Mouse (Mus musculus) frontal cortex, postnatal 36 days (tissue): ENCODE measurements around the gene Ciz1.
A peak's percentile ranks its signal among the peaks of the same experiment; 100 is the strongest.

Experiments
- DNase-seq, 2 experiments: peaks; one replicate each; pipeline ENCODE4 v3.0.0; 2022; ENCODE audit warnings: low spot score in 2 of 2

Ciz1 gene

DNA sequence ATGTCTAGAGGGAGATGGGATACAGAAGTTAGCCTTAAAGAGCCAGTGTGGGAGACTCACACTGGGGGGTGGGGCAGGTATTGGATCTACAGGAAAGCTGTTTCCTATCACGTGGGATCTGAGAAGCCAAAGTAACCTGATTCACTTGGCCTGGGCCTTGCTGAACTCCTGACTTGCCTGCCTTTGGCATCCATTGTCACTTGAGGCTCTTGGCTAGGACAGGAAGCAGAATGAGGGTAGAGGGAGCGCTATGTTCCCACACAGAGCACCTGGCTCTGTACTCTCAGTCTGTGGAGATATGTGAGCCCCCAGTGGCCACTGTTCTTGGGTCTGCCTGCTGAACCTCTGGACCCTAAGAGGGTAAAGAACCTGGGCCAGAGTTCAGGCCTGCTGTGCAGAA is 64.4 kb downstream of the Ciz1 start:
- no peak for DNase-seq

DNA sequence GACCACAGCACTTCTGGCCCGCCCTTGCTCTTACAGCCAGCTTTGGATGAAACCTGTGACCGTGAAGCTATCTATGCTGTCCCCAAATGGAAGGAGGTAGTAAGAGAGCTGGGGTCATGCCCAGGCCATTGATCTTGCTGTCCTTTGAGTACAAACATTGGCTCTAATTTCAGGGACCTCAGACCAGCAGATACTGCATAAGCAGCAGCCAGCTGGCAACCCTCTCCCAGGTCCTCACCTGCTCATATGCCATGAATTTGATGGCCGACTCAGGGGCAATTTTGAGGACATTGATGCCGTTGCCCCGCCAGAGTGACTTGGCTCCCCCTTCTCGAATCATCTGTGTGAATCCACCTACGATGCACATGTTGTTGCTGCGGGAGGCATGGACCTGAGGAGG is 65.4 kb downstream of the Ciz1 start:
- DNase-seq: no peak

DNA sequence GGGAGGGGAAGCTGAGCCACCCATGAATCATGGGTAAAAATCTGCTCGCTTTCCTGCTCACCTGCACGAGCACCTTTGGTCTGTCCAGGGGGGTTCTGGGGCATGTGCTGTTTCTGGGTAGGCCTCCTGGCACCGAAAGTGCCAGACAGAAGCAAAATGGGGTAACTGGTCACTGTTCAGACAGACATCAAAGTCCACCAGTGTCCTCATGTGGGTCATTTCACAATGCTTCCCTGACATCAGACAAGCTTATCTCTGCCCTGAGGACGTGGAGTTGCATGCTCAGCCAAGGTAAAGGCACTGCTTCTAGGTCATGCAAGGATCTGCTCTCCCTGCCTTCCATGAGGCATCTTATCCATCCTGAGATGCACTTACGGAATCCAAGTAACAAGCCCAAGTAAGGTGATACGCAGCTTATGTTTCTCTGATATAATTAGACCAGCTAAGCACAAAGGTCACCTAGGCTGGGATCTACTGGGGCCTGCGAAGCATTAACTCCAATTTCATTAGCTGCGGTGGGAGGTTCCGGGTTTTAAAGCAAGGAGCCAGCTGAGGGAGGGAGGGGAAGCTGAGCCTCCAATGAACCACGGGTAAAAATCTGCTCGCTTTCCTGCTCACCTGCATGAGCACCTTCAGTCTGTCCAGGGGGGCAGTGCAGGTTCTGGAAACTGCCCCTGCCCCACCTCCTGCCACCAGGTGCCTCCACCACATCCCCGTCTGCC is 66.5 kb downstream of the Ciz1 start:
- no peak for DNase-seq

DNA sequence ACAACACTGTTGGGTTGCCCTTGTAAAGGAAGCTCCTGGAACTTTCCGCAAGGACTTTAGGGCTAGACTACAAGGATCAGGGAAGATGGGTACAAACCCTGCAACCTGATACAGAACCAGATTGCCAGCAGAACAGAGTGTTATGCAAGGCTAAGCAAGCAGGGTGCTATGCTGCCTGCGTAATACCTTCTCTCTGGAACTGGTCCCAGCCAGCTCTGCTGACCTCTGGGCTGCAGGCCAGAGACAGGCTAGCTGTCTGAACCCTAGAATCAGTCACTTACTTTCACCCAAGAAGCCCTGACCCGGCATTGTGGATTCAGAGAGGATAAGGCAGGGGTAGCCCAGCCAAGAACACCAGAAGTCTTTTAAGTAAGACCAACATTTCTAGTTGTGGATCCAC is 67.2 kb downstream of the Ciz1 start:
- peak in 1 of 2 experiments; percentile 41 for DNase-seq

DNA sequence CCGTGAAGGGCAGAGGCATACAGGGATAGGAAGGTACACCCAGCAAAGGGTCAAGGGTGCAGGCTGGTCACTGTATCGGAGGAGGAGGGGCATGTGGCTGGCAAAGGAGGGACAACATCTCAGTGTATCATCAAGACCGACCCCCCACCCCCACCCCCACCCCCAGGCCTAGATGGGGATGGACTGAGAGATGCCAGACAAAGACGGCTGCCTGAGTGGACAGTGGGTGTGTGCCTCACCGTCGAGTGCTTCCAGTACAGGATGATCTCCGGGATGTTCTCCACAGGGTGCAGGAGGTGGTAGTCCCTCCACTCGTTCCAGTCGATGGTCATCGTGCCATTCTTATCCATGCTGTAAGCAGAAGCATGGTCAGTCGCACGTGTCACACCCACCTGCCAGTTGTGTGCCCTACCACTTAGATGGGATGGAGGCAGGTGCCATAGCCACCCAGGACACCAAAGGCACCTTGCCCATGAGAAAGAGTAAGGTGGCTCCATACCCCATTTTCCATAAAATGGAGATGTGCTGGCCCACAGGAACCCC is 68.0 kb downstream of the Ciz1 start:
- no peak for DNase-seq

DNA sequence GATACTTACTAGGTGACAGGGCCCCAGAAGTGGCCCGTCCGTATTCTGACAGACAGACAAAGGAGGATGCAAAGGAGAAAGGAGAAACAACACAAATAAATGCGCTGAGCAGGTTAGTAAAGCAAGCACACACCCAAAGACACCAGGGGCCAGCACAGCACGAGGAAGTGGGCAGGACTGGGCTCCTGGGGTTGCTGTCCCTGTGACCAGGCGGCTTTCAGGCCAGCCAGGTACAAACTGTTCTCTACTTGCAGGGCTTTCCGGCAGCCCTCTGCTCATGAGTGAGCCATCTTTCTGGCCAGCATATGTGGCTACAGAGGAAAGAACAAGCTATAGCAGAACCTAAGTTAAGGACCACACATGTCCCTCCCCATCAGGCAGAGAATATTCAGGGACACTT is 68.5 kb downstream of the Ciz1 start:
- DNase-seq: no peak

DNA sequence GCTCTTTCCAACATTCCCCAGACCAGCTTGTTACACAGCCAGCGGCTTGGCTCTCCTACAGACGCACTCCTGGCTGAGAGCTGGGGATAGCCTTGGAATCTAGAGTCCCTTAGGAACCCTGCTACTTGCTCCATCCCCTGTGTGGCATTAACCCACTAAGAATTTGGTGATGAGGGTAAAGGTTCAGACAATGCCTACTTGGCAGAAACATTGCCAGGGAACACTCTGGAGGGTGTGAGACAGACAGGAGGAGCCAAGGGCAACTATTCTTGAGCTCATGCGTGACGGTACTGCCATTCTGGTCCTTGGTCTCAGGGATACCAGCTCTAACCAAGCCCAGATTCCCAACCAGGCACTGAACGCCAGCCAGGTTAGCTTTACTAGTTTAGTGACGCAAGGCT is 69.7 kb downstream of the Ciz1 start:
- no peak for DNase-seq

DNA sequence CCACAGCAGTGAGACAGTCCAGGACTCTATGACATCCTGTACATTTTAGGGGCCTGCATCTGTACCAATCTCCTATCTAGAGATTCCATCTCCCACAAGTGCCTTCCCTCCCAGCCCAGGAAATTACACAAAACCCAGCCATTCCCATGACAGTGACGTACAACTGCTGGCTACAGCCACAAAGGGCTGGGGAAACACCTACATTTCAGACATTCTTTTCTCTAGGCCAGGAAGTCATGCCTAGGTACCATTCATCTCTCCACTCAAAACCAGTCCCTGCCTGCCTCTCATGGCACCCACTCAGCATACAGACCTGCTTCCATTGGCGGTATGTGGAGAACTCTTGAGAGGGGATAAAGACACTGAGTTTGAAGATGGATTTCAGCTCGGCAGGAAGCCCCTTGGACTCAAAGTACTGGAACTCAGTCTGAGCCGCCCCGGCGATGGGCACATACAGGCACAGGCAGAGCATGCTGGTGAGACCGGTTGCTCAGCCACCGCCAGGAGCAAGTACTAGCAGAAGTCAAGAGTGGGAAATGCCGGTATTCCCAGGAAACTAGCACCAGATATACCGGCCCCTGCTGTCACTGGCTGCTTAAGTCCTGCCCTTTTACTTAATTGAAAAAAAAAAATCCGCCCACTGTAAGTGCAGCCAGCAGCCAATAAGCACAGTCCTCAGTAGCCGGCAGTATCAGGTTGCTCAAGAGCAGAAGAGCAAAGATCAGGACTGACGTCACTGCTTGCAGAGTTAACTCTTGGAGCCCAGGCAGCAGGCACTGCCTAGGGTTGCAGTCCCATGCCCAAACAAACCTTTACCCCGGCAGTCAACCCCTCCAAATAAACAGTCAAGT is 71.6 kb downstream of the Ciz1 start:
- peak in 1 of 2 experiments; percentile 38 for DNase-seq

DNA sequence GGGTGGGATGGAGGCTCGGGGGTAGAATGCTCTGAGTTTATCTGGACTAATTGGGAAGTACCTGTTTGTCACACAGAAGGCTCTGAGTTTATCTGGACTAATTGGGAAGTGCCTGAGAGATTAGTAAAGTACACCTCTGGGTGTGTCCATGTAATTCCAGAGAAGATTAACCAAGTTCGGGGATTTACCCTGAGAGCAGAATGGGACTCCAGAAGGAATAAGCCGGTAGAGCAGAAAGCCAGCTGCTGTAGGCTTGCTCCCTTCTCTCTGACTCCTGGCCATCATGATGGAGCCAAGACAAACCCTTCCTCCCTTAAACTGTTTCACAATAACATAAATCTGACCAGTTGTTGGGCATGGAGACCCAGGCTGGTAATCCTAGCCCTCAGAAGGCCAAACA is 72.7 kb downstream of the Ciz1 start:
- no peak for DNase-seq

DNA sequence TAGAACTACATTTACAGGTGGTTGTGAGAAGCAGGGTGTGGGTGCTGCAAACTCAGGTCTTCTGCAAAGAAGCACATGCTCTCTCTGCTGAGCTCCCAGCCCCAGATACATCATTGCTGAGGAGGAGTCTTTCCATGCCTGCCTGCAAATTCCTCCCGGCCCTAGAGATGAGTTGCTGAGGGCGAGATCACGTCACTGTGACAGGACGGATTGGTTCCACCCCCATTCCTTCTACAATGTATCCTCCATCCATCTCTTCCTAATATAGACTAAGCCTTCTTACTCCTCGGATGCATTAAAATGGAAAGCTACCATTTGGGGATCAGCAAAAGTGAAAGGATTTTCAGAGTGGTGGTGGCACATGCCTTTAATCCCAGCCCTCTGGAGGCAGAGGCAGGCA is 73.4 kb downstream of the Ciz1 start:
- DNase-seq: peak; percentile 38 to 50

DNA sequence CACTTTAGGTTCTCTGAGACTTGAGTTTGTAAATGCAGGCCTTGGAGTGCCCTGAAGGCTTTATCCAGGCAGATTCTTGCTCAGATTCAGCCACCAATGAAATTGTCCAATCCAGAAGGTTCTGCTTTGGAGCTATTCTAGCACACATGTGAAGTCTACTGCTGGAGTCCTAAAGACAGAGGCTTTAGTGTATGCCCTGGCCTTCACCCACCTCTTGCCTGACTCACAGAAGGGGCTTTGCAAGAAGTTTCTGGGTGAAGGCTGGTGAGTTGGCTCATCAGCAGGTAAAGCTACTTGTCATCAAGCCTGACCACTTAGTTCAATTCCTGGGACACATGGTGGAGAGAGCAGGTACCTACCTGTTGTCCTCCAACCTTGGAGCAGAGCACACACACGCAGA is 74.0 kb downstream of the Ciz1 start:
- DNase-seq: no peak

DNA sequence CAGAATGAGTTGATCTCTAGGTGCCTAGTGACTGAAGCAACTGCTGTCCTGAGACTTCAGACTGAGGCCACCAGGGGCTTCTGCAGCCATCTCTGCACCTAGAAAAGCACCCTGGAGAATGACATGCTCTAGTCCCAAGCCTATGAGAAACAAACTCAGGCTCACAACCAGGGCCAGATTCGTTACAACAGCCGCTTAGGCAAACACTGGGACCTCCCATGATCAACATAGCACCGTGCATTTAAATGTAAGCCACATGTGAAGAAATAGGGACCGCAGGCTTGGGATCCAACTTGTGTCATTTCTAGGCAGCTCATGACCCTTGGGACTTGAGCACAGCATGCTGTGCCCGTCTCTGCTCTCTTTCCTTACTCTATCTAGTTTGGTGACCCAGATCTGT is 75.6 kb downstream of the Ciz1 start:
- no peak for DNase-seq

DNA sequence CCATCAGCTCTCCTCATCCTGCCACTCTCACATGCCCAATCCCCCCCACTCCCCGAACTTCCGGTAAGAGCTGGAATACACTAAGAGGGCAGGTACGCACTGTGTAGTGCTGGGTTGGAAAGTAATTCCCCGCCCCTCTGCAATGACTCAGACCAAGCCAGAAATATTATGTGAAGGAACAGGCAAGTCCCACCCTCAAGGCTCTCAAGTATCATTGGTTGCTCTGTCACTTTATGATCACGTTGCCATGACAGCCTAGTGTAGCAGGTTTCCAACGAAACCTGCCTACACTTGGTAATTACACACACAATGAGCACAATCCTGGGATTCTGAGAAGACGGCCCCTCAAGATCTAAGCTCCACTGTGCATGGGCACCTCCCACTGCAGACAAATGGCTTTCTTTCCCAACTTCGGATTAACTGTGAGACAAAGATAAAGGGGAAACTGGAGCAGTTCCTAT is 76.2 kb downstream of the Ciz1 start:
- peak; percentile 57 to 71 for DNase-seq

DNA sequence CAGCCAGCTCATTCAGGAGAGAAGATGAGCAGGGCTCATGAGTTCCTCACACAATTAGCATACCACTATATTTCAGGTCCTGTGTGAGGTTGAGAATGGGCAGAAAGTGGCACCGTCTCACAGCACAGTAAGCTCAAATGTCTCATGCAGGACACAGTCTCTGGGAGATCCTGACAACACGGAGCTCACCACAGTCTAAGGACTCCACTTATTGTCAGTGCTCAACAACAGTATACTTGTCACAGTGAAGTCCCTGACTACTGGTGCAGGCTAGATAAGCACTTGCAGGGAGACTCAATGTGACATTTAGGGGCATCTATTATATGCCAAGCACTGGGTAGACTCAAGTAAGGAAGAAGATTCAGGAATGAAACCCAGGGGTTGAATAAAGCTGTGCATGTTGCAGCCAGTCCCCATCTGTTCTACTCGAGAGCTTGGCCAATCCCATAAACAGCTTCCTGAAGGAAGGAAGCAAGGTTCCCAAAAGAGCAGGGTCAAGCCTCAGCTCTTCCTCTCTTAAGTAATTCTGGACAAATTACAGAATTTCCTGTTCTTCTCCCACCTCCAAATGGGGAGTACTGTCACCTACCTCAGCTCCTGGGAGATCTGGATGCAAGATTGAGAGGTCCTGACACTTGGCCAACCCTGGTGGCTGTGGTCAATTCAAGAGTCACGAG is 77.2 kb downstream of the Ciz1 start:
- DNase-seq: no peak
